Mouse (Mus musculus) heart, embryonic 16.5 days (tissue): ENCODE measurements at regions not wholly inside any gene's neighbourhood (a gene's known extent, or its start where the extent isn't known, plus 50 kb on each side); places are given as distances from the start of the nearest gene placed in this dataset.

Experiments used
- ATAC-seq: fragments of 200-750 bp; cut with Nextera tagmentation; replicated peaks from 2 replicates; pipeline ENCODE4 v1.8.0; 2017; ENCODE audit warnings: moderate number of reproducible peaks; ENCODE audit not compliant: insufficient read depth, low FRiP score; ENCODE audit errors: extremely low read depth
- H3K27ac ChIP-seq: fragments of 300-500 bp; sonication (generic); 2 replicates; pipeline ENCODE4 v1.5.1; 2014; ENCODE audit warnings: mild to moderate bottlenecking, low read length, control low read depth, moderate library complexity
- H3K27me3 ChIP-seq: fragments of 300-500 bp; sonication (generic); 2 replicates; pipeline ENCODE4 v1.6.1; 2014; ENCODE audit warnings: low read length, mixed read lengths; ENCODE audit not compliant: control insufficient read depth, insufficient read depth
- H3K36me3 ChIP-seq: fragments of 300-500 bp; sonication (generic); 2 replicates; pipeline ENCODE4 v1.6.1; 2014; ENCODE audit not compliant: control insufficient read depth, insufficient read depth
- H3K4me1 ChIP-seq: fragments of 300-500 bp; sonication (generic); 2 replicates; pipeline ENCODE4 v1.6.1; 2014; ENCODE audit warnings: low read length, mixed read lengths; ENCODE audit not compliant: control insufficient read depth, insufficient read depth
- H3K4me2 ChIP-seq: fragments of 300-500 bp; sonication (generic); 2 replicates; pipeline ENCODE4 v1.6.1; 2014; ENCODE audit warnings: low read depth, mild to moderate bottlenecking, control low read depth, low read length
- H3K4me3 ChIP-seq: fragments of 300-500 bp; sonication (generic); 2 replicates; pipeline ENCODE4 v1.5.1; 2014; ENCODE audit warnings: mild to moderate bottlenecking, control low read depth, low read length
- H3K9ac ChIP-seq: fragments of 300-500 bp; sonication (generic); 2 replicates; pipeline ENCODE4 v1.6.1; 2014; ENCODE audit warnings: low read length, control low read depth
- H3K9me3 ChIP-seq: fragments of 300-500 bp; sonication (generic); replicated peaks from 2 replicates; pipeline ENCODE4 v1.6.1; 2016; ENCODE audit warnings: low read length; ENCODE audit not compliant: control insufficient read depth
- WGBS: fragments of 180-500 bp; shearing (Covaris S2); extraction: QIAGEN DNeasy Blood & Tissue Kit; methylation state at CpG from one replicate; pipeline ENCODE4 v1.1.7; 2014; 5-methylcytosine and 5-hydroxymethylcytosine counted together

GRCm38 (mm10) chr15:31875436-31875835 lies 273.8 kb downstream of the Fam173b start:
- Histone ChIP-seq H3K27me3 (no peaks in the 10 kb centered on the region), H3K4me3 (no peak overlapping the region), H3K4me2 (no peak overlapping the region), H3K9me3 (no peaks in the 10 kb centered on the region), H3K27ac (no peak overlapping the region), H3K36me3 (no peaks in the 10 kb centered on the region), H3K9ac (no peak overlapping the region), H3K4me1 (no peaks in the 10 kb centered on the region)
- no peak for ATAC-seq
- WGBS: 73% methylated on average over 2 of the region's 2 CpGs

GRCm38 (mm10) chr15:31880479-31880878 lies 278.8 kb downstream of the Fam173b start:
- Histone ChIP-seq H3K4me1 (no peaks in the 10 kb centered on the region), H3K4me3 (no peak overlapping the region), H3K27me3 (no peaks in the 10 kb centered on the region), H3K9ac (no peak overlapping the region), H3K4me2 (no peak overlapping the region), H3K36me3 (no peaks in the 10 kb centered on the region), H3K9me3 (no peaks in the 10 kb centered on the region), H3K27ac (no peak overlapping the region)
- WGBS: 84% methylated on average over 9 of the region's 9 CpGs
- ATAC-seq: no peak

DNA sequence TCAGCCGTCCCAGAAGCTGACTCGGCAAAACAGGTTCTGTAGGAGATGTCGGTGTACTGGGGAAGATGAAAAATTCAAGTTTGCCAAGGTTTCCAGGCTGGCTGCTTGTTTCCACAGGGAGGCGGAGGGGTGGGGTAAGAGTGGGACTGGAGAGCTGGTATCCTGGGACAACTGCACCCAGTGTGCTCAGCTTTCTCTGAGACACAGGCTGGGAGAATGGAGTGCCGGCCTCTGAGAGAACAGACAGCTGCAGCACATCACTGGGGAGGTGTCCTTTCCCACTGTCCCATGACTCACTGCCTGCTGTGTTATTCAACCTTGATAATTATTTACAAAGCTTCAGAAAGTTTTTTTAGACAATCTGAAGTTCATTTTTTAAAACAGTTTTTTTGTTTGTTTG lies 280.7 kb downstream of the Fam173b start:
- no peaks in the 10 kb centered on the region for H3K27me3 ChIP-seq

GRCm38 (mm10) chr15:31883516-31883915 lies 281.9 kb downstream of the Fam173b start:
- no peak overlapping the region for H3K9ac ChIP-seq
- H3K4me1 ChIP-seq: no peaks in the 10 kb centered on the region
- H3K4me2 ChIP-seq: no peak overlapping the region
- no peaks in the 10 kb centered on the region for H3K27me3 ChIP-seq
- H3K27ac ChIP-seq: no peak overlapping the region
- ATAC-seq: no peak
- WGBS: 78% methylated on average over 9 of the region's 9 CpGs
- H3K4me3 ChIP-seq: no peak overlapping the region
- no peaks in the 10 kb centered on the region for H3K9me3 ChIP-seq
- no peaks in the 10 kb centered on the region for H3K36me3 ChIP-seq

More for the DNA sequence above, 280.7 kb downstream of the Fam173b start:
- Histone ChIP-seq H3K9ac (no peak overlapping the region), H3K4me1 (no peaks in the 10 kb centered on the region), H3K4me2 (no peak overlapping the region), H3K27ac (no peak overlapping the region), H3K4me3 (no peak overlapping the region), H3K36me3 (no peaks in the 10 kb centered on the region), H3K9me3 (no peaks in the 10 kb centered on the region)
- whole genome bisulfite sequencing: 58% methylated on average over 5 of the region's 5 CpGs
- no peak for ATAC-seq

DNA sequence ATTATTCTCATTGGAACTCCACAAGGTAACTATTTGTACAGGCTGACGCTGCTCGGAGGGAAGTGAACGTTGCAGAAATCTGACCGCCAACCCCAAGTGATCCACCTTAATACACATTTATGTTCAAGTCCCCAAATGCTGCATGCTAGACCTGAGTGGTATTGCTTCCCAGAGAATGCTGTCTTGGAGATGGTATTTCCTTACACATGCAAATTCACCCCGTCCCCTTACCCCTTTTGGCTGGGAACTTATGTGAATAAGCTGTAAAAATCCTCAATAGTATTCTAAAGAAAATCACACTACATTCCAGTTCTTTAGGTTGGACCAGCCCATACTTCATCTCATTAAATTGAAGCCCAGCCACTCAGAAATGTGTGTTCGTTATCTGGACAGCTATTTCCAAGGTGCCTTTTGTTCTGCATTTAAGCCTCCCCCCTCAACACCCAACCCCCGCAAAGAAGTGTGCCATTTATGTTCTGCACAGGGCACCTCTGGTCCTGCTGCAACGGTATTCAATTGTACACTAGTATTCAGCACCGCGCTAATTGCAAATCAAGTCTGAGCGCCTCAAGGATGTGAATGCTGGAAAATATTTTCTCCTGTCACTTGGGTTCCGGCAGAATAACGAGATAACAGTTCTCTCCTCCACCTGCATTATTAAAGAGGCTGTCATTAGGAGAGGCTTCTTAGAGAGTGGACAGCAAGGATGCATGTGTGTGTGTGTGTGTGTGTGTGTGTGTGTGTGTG lies 278.0 kb upstream of the Tas2r119 start:
- no peaks in the 10 kb centered on the region for H3K36me3 ChIP-seq
- no peaks in the 10 kb centered on the region for H3K4me1 ChIP-seq
- H3K4me2 ChIP-seq: no peak overlapping the region
- H3K27ac ChIP-seq: no peak overlapping the region
- ATAC-seq: no peak
- no peak overlapping the region for H3K4me3 ChIP-seq
- H3K9ac ChIP-seq: no peak overlapping the region
- no peaks in the 10 kb centered on the region for H3K9me3 ChIP-seq
- 63% methylated on average over 13 of the region's 13 CpGs for WGBS
- no peaks in the 10 kb centered on the region for H3K27me3 ChIP-seq

DNA sequence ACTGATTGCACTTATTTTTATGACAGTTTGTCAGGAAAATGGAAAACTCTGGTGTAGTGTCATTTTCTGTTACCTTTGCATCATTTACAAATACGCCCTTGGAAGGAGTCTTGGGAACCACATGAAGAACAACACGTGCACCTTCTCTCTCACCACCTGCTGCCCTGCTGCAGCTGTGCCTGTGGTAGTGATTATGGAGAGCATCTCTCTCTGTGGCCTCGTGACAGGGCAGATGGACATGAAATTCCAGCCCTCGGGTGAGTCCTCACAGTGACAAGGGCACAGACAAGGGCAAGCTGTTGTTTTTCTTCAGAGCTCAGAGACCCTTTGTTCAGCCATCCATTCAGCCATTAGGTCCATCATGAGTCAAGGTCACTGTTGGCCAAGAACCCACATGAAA lies 276.8 kb upstream of the Tas2r119 start:
- no peaks in the 10 kb centered on the region for H3K36me3 ChIP-seq
- H3K27me3 ChIP-seq: no peaks in the 10 kb centered on the region
- no peaks in the 10 kb centered on the region for H3K9me3 ChIP-seq
- no peak overlapping the region for H3K9ac ChIP-seq
- ATAC-seq: no peak
- no peak overlapping the region for H3K27ac ChIP-seq
- H3K4me1 ChIP-seq: no peaks in the 10 kb centered on the region
- H3K4me2 ChIP-seq: no peak overlapping the region
- 63% methylated on average over 4 of the region's 4 CpGs for WGBS
- no peak overlapping the region for H3K4me3 ChIP-seq

- Histone ChIP-seq H3K36me3 (no peaks in the 10 kb centered on the region), H3K4me3 (no peak overlapping the region), H3K9ac (no peak overlapping the region), H3K9me3 (no peaks in the 10 kb centered on the region), H3K27me3 (no peaks in the 10 kb centered on the region), H3K4me1 (no peaks in the 10 kb centered on the region), H3K27ac (no peak overlapping the region), H3K4me2 (no peak overlapping the region)
- ATAC-seq: no peak
- WGBS: 60% methylated on average over 9 of the region's 9 CpGs
These were observed 268.7 kb upstream of the Tas2r119 start for GRCm38 (mm10) chr15:31908432-31908831.

DNA sequence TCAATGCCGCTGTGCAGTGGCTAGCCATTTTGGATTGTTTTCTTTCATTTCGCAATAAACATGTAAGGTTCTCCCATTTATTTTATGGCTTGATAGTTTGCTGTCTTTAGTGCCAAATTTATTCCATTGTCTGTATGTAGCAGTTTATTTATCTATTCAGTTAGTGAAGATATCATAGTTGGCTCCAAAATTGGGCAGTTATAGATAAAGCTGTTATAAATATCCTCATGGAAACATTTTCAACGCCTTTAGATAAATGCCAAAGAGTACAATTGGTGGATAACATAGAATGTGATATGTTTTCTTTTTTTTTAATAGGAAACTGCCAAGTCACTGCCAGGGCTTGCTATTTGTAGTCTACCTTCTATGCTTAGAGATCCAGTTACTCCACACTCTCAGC lies 265.1 kb upstream of the Tas2r119 start:
- ATAC-seq: no peak
- H3K9ac ChIP-seq: no peak overlapping the region
- WGBS: 69% methylated on average over 3 of the region's 3 CpGs

DNA sequence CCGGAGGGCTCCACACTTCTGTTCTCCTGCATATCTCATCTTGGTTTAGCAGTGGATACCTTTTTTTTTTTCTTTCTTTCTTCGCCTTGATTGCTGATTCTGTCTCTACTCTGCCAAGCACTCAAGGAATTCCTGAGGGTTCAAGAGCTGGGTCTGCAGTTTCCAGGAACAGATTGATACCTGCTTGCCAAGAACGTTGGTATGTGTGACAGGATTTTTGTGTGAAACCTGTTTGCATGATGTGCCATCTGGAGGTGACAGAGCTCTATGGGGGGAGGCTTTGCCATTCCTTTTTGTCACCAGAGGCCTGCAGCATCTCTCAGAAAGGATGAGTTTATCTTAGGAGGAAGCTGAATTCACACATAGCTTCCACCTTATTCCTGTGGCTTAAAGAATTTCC lies 255.6 kb upstream of the Tas2r119 start:
- Histone ChIP-seq H3K4me1 (no peaks in the 10 kb centered on the region), H3K4me3 (no peak overlapping the region), H3K27me3 (no peaks in the 10 kb centered on the region), H3K9ac (no peak overlapping the region), H3K9me3 (no peaks in the 10 kb centered on the region), H3K36me3 (no peaks in the 10 kb centered on the region), H3K4me2 (no peak overlapping the region), H3K27ac (no peak overlapping the region)
- ATAC-seq: no peak
- WGBS: 40% methylated on average over 3 of the region's 3 CpGs

More for the DNA sequence above, 265.1 kb upstream of the Tas2r119 start:
- no peak overlapping the region for H3K27ac ChIP-seq
- H3K36me3 ChIP-seq: no peaks in the 10 kb centered on the region
- H3K9me3 ChIP-seq: no peaks in the 10 kb centered on the region
- no peaks in the 10 kb centered on the region for H3K4me1 ChIP-seq
- H3K4me2 ChIP-seq: no peak overlapping the region
- no peaks in the 10 kb centered on the region for H3K27me3 ChIP-seq
- H3K4me3 ChIP-seq: no peak overlapping the region
